Mouse (Mus musculus) gastrocnemius, adult 8-10 months (tissue): ENCODE measurements around the gene Cwf19l2. TPM values are rescaled to one million over a fixed set of nuclear protein-coding genes. Genes with fewer than 3 reads are reported as not detected.
"Not testable (repeated sequence)": the region's sequence is repeated elsewhere in the genome, so short reads cannot be mapped to it uniquely, and the experiment has no call there.

Experiments
- DNase-seq, 2 experiments: peaks; one replicate each; pipeline ENCODE4 v3.0.0; 2022; ENCODE audit warnings: low spot score in 2 of 2
- total RNA-seq, 4 experiments: library from RNA; stranded (reverse); gene quantifications; 2 replicates each; pipeline ENCODE4 v1.2.4; 2022

The Cwf19l2 gene
- total RNA-seq: 10 to 100 TPM; 16.5 to 19.0 (median 17.8) TPM

DNA sequence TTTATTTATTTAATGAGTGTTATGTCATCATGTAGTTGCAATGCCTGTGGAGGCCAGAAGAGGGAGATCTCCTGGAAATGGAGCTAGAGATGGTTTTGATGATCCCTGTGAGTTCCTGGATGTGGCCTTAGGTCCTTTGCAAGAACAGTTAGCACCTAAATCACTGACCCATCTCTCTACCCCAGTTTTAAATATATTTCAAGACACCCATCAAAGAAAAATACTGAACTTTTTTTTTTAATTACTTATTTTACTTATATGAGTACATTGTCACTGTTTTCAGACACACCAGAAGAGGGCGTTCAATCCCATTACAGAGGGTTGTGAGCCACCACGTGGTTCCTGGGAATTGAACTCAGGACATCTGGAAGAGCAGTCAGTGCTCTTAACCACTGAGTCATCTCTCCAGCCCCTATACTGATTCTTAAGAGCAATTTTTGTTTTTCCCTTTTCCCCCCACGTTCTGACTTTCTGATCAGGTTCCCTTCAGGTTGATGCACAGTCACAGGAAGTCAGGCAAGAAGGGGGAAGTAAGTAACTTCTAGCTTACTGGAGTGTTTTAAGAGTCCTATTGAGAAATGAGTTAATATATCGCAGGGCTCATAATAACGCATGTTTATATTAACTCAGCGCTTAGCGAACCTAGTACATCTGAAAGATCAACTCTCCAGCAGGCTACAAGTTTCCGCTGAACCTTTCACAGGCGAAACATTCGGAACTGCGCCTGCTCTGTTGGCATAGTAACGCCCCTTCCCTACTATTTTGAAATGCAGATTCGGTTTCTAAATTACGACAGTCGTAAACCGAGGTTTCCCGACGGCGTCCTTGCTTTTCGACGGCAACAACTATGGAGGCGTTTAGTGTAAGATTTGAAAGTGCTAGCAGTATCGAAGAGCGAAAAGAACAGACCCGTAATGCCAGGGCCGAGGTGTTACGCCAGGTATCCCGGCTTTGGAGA is at the start of gene Cwf19l2:
Gene Cwf19l2, plus strand, starts transcription at position 342 of the 958 bp plus-strand sequence.
- peak; percentile 65 for DNase-seq

DNA sequence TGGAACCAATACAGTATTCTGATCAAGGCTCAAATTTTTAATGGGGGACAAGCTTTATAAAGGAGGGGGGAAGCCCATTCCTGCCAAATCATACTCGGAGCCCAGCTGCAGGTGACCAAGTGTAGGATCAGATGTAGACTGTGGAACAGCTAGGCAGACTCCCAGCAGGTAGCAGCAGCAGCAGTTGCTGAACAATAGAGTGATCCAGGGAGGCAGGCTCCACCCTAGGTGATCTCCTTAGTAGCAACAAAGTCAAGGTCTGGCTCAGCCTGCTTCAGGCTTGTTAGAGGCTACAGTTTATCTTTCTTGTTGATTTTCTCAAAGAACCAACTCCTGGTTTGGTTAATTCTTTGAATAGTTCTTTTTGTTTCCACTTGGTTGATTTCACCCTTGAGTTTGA is 27.1 kb upstream of the Cwf19l2 start:
- DNase-seq: not testable (repeated sequence)

DNA sequence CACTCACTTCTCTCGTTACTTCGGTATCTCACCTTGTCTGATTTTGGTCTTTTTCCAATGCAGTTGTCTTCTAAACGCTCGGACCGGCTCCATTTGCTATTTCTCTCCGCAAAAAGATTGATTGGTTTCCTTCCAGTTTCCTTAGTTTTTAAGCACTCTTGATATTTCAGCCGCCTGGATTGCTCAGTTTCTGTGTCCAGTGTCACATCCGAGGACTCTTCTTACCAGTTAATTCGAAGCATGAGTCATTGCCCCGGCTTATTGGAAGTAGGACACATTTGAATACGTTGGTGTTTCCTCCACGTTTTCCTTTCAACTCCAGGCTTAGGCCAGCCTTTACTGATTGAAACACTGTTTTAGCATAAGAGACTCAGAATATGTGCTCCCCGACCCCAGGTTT is 980 bp downstream of the Cwf19l2 start:
- DNase-seq: no peak

DNA sequence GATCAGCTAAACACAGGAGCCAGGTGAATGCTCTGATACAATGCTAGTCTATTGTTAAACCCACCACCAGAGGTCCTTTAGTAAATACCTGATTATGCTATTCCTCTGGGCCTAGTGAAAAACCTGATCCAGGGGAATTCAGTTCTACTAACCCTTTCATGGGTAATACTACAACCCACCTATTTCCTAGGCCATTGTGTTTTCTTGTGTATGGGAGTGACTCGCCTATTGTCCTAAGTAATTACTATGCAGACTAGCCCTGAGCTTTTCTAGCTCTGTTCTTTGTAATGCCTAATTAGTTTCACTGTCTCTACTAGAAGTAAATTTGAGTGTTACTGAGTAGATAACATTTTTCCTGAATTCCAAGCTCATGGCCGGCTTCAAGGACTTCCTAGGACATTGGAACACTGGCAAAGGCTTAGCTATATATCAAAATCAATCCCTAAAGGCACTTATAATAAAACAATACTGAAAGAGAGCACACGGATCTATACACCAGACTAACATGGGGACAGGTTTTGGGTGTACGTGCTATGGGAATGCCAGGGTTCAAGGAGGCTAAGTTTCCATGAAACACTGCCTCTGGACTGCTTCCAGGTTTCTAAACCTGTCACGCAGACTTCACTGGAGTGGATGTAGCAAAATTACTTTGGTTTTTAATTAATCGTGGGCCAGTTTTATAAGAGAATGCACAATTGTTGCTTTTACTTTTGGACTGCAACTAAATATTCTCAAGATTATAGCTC is 36.3 kb downstream of the Cwf19l2 start:
- DNase-seq: not testable (repeated sequence)

- no peak for DNase-seq
Measured at GRCm38 (mm10) chr9:3471897-3472296, 68.5 kb downstream of the Cwf19l2 start.

- DNase-seq: no peak
Measured at GRCm38 (mm10) chr9:3518645-3519044, 115.3 kb downstream of the Cwf19l2 start.

GRCm38 (mm10) chr9:3519178-3519577 is 115.8 kb downstream of the Cwf19l2 start:
- DNase-seq: no peak

- DNase-seq: no peak
Measured at GRCm38 (mm10) chr9:3521031-3521430, 117.6 kb downstream of the Cwf19l2 start.

Other genes starting within 250 kb of the Cwf19l2 start
- gene Alkbh8, start 68.5 kb upstream of the Cwf19l2 start, total RNA-seq: 10 to 100 TPM; 22.1 to 29.5 (median 25.9) TPM
- 1 to 10 TPM; 3.5 to 5.6 (median 4.3) TPM for gene Gucy1a2, start 129.2 kb downstream of the Cwf19l2 start, total RNA-seq